Comparison of ENCODE assay signal across 10 mouse cellular contexts in the genomic region with DNA sequence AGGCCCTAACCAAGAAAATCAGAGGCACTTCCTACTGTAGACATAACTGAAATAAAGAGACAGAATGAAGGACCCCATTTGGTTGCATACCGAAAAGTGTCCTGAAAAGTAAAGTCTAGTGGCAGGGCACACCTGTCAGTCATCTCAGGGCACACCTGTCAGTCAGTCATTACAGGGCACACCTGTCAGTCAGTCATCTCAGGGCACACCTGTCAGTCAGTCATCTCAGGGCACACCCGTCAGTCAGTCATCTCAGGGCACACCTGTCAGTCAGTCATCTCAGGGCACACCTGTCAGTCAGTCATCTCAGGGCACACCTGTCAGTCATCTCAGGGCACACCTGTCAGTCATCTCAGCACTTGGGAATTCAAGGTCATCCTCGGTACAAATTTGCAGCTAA. TPM values are rescaled to one million over a fixed set of nuclear protein-coding genes. Genes with fewer than 3 reads are reported as not detected.
DNase-seq lines count a peak whose midpoint lies in the region; TF ChIP-seq lines count a peak whose summit lies in the region.
"Not testable (repeated sequence)": the region's sequence is repeated elsewhere in the genome, so short reads cannot be mapped to it uniquely, and the experiment has no call there.
"Had no signal": no experiment of that assay in that cellular context is flagged by ENCODE, and none has a peak within 500 bp of the region (broad histone marks: within the 10 kb centered on the region; RNA-seq: fewer than 3 reads in every experiment).

No protein-coding gene starts in this region.

- H3K27me3 ChIP-seq in C2C12 (ENCODE audit: control insufficient read depth, insufficient read depth, insufficient read length); myocyte (ENCODE audit: control insufficient read depth, insufficient read depth, insufficient read length): not testable (repeated sequence)

- not testable (repeated sequence) for TF ChIP-seq POLR2A in myocyte (IDR thresholded peaks at IDR 0.05; ENCODE audit: insufficient read length, low read depth)

- not testable (repeated sequence) for H3K4me3 ChIP-seq in C2C12 (ENCODE audit: insufficient read depth, poor library complexity, severe bottlenecking); myocyte

- not testable (repeated sequence) for H3K79me2 ChIP-seq in C2C12 (ENCODE audit: control insufficient read depth, insufficient read depth); myocyte (ENCODE audit: control insufficient read depth, insufficient read depth)

- not testable (repeated sequence) for H3ac ChIP-seq in C2C12 (ENCODE audit: control insufficient read depth, insufficient read length, low read depth); myocyte (ENCODE audit: control insufficient read depth, insufficient read length)

- not testable (repeated sequence) for H3K4me2 ChIP-seq in myocyte (ENCODE audit: low read depth)

- DNase-seq in heart, adult 11 months: peak; percentile 58

- not testable (repeated sequence) for H3K36me3 ChIP-seq in C2C12 (ENCODE audit: control insufficient read depth, insufficient read depth); myocyte (ENCODE audit: control insufficient read depth, insufficient read depth)

- not testable (repeated sequence) for H3K79me3 ChIP-seq in C2C12 (ENCODE audit: low read depth)

- TF ChIP-seq CTCF in C2C12 (IDR thresholded peaks at IDR 0.05; ENCODE audit: control insufficient read depth, insufficient read depth, insufficient read length): not testable (repeated sequence)

TF ChIP-seq in C2C12, 6 proteins besides CTCF, POLR2A, EP300 and RAD21:
- TF ChIP-seq MYOD1 (IDR thresholded peaks at IDR 0.05; ENCODE audit: control insufficient read depth, insufficient read length, low read depth): peak; percentile 75

TF ChIP-seq in myocyte, 11 proteins besides CTCF, POLR2A, EP300 and RAD21:
- TF ChIP-seq MYOG (IDR thresholded peaks at IDR 0.05; ENCODE audit: control insufficient read depth in 1 of 3, insufficient read depth in 1 of 3, insufficient read length in 2 of 3, low read depth in 2 of 3): peak; percentile 5 to 75 (median 71)
- TF ChIP-seq TCF3 (IDR thresholded peaks at IDR 0.05; ENCODE audit: insufficient read length, low read depth): peak; percentile 57
- TF ChIP-seq TCF12 (IDR thresholded peaks at IDR 0.05; ENCODE audit: insufficient read depth, poor library complexity, severe bottlenecking): peak; percentile 30
- peak in 2 of 3 experiments; percentile 74 to 93 for TF ChIP-seq MYOD1 (IDR thresholded peaks at IDR 0.05; ENCODE audit: control insufficient read depth in 1 of 3, insufficient read length in 2 of 3, low read depth in 2 of 3)
TF ChIP-seq in myocyte: peak in this region for 4; not testable (repeated sequence) for 7.

RNA-seq across cellular contexts. Expression of gene Spty2d1, which starts 18.7 kb away (rescaled TPM):
- polyA plus RNA-seq in C2C12 (2012; fragmentation: generic; extraction: Trizol) (5.3 TPM), myocyte (2012; fragmentation: generic; extraction: Trizol) (12.0 TPM)

RNA-seq across cellular contexts. Expression of gene Tmem86a, which starts 23.5 kb away (rescaled TPM):
- polyA plus RNA-seq in C2C12 (2012; fragmentation: generic; extraction: Trizol): 6.8 TPM
- 28.6 TPM for polyA plus RNA-seq in myocyte (2012; fragmentation: generic; extraction: Trizol)

RNA-seq across cellular contexts. Expression of gene Gm9999, which starts 43.5 kb away (rescaled TPM):
- polyA plus RNA-seq in C2C12 (2012; fragmentation: generic; extraction: Trizol) (not detected), myocyte (2012; fragmentation: generic; extraction: Trizol) (not detected)
- polyA plus RNA-seq: activated CD4-positive, CD25-positive, alpha-beta regulatory T cell, adult 4 months; adrenal gland, adult 2 months; brain, embryonic 14.5 days; CD4-positive, CD25-positive, alpha-beta regulatory T cell, adult 4 months; cerebellum, adult 2 months; G1E; Patski had no signal
